Mouse (Mus musculus) common myeloid progenitor, adult 5-6 weeks (primary cell): ENCODE measurements at regions not wholly inside any gene's neighbourhood (a gene's known extent, or its start where the extent isn't known, plus 50 kb on each side); places are given as distances from the start of the nearest gene placed in this dataset.

Source experiments
- ATAC-seq: replicated peaks from 2 replicates; pipeline ENCODE4 v1.8.0; 2016; ENCODE audit warnings: low read depth, mild to moderate bottlenecking, moderate TSS enrichment, inconsistent platforms; ENCODE audit not compliant: poor library complexity, severe bottlenecking

GRCm38 (mm10) chr15:28823526-28823925 is 620.0 kb downstream of the Dnah5 start:
- ATAC-seq, result no peak

DNA sequence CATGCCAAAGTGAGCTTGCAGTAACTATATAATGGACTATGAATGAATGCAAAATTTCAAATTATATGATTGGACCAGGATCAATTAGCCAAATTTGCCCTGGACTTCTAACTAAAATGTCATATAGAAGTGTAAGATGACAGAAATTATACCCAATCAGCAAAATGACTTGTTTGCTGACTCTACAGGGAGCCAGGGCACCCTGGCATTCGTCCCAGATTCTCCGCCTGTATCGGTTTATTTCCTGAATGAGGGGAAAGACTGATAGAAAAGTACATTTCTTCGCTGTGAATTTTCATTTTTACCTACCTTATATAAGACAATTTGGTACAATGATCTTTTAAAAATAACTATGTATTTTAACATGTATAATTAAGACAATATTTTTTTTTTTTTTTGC is 631.3 kb downstream of the Dnah5 start:
- ATAC-seq, result no peak

DNA sequence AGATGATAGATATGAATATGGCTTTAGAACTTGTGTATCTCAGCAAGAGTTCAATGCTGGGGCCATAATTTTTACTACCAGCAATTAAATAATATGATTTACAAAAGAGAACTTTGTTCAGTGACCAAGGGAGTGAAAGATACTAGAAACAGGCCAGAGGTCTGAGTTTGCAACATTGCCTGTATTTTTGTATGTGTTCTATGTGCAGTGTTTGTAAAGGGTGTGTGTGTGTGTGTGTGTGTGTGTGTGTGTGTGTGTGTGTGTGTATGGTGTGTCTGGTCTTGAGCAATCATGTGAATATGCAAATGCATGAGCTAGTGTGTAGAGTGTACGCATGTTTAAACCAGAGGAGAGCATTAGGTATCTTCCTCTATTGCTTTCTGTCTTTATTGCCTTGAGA is 636.8 kb downstream of the Dnah5 start:
- ATAC-seq, result no peak

DNA sequence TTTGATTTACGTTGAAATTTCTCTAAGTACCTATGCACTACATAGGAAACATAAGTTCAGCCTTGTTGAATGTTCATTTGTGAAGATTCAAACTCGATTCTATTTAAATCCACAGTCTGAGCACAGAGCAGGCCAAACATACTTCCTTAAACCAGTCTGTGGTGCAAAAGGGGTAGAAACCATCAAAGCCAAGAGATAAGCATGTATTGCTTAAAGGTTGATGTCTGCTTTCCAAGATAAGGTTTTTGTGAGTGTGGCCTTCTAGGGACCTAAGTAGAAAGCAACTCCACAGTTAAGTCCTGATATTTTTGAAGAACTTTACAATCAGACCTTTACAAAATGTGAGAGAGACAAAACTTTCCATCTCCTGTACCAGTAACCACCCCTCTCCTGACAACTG is 652.9 kb downstream of the Dnah5 start:
- peak; percentile 97 for ATAC-seq

DNA sequence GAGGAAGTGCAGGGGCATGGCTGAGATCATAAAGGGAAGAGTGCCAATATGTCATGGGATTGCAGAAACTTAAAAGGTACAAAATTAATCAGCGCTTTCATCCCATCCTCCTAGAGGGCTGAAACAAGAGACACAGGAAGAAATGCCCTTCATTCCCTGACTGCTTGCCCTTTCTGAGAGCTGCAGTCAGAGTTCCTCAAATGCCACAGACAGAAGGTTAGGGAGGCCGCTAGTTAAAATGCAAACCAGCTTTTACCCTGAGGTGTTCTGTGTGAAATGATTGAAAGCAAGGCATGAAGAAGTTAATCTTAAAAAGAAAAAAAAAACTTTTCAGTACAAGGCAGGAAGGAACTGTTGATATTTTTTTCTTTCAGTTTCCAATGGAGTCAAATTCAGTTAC is 654.6 kb downstream of the Dnah5 start:
- peak; percentile 35; the same call in 1 of the 2 replicates for ATAC-seq

DNA sequence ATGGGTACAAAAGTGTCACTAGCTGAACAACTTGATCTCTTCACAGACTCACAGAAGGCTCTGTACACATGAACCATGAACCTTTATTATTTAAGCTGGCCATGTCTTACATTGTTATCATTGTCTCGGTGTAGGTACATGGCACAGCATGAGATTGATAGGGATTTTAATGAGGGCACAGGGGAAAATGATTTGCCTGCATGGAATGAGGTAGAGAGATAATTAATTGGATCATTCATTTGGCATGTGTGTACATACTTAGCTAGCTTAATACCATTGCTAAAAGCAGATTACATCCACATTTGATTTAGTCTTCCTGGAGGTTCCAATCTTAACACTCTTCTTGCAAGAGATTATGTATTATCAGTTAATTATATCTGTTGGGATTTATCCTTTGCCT is 660.5 kb downstream of the Dnah5 start:
- no peak for ATAC-seq

DNA sequence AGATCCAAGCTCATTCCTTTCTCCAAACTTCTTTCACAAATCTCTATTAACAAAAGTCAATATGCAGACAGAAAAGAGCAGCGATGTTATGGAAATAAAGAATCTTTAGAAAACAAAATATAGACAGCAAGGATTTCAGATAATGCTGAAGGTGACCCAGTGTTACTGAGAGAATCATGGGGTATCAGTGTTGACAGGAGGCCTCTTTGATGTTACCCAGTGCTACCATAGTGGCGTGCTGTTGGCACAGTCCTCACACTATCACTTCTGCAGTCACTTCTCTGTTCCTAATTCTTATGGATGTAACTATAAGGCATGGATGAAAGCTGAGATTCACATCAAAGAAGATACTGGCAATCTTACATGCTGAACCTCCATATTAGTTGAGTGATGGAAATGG is 661.4 kb downstream of the Dnah5 start:
- no peak for ATAC-seq

GRCm38 (mm10) chr15:28873001-28873400 is 669.4 kb downstream of the Dnah5 start:
- ATAC-seq, result no peak

DNA sequence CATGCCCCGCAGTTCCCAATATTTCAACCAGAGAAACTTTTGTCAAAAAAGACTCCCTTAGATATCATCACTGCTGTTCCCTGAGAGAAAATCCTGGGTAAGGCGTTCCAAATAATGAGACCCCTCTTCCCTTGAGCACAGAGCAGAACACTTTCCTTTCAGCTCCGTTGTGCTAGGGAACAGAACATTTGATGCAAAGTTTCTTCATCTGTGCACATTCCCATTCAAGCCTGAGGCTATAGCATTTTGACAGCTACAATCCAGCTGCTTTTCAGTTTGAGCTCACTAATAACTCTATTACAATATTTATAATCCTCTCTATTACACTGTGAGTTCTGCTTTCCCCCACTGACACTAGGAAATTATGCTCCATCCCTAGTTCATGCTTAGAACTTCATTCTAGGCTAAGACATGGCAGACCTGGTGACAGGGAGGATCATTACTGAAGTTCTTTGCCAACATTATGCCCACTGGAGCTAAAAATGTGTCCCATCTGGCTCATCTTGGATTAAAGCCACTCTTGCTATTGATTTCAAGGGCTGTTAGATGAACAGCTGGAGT is 692.8 kb downstream of the Dnah5 start:
- no peak for ATAC-seq

DNA sequence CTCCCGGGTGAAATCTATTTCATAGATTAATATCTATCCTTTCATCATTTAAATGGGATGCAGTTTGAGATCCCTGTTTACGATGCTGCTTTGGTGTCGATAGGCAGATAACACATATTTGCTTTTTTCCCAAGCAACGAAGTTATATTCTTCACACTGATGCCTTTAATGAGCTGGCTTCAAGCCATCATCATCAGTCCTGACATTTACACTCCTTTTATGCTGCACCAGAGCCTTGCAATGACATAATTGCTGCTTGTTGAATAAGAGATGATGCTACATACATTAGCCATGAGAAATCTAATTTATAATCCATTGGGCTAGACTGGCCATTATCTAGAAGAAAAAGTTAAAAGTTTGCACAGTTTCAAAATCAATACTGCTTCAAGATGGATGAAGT is 718.9 kb downstream of the Dnah5 start:
- ATAC-seq, result no peak

DNA sequence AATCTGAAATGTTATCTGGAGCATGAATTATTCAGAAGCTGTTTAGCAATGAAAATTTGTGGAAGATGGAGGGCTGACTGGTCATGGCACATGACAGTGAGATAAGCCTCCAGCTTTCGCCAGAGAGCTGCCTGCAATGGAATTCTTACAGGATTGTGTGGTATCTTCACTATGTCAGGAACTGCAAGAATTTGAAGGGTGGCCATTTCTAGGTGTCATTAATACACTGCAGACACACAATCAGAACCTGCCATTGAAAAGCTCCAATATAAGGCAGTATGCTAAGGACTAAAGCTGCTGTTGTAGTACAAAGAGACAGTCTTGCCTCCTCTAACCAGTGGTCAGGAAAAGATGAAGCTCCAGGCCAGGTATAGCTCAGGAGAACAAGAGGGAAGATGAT is 744.7 kb downstream of the Dnah5 start:
- no peak for ATAC-seq
